Mouse (Mus musculus): ENCODE results near the gene Acad12.

DNA sequence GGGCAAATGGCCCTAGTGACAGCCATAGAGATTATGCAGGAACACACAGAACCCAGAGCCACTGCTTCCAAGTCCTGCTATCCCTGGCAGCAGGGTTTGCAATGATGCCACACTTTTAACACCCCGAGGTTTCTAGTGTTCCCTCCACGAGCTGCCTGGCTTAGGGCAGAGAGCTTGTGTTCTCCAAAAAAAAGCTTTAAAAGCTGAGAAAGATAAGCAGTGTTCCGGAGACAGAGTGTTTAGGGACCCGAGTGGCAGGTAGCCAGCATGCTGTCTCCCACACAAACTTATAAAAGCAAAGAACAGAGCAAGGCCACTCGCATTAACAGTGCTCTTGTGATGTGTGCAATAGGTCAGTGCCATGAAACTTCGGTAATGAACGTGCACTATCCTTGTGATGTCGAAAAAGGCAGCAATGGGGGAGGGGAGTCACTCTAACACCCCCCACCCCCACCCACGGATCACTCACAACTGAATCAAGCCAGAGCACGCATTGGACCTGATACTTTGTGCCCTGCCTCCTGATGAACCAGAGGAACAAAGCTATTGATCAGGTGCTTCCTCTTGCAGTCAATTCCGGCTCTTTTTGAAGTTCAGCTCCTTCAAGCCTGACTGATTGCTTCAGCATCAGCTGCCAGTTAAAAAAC is 27.2 kb downstream of the Acad12 start:
- no peak for TF ChIP-seq CTCF (IDR thresholded peaks at IDR 0.05; ENCODE audit: insufficient read depth, low read depth, low read length)
- TF ChIP-seq POLR2A (IDR thresholded peaks at IDR 0.05; ENCODE audit: insufficient read depth, low read depth, low read length), result no peak

Measured in olfactory bulb, adult 2 months (tissue).